Mouse (Mus musculus) embryonic facial prominence, embryonic 13.5 days (tissue): ENCODE data around the gene Ubap2. TPM values are rescaled to one million over a fixed set of nuclear protein-coding genes. Genes with fewer than 3 reads are reported as not detected.

Experiments used
- ATAC-seq: fragments of 200-750 bp; cut with Nextera tagmentation; 2 replicates; pipeline ENCODE4 v1.8.0; 2017; ENCODE audit warnings: low read depth; ENCODE audit not compliant: insufficient number of reproducible peaks, insufficient read depth, low FRiP score, low TSS enrichment
- H3K27ac ChIP-seq: fragments of 300-500 bp; sonication (generic); 2 replicates; pipeline ENCODE4 v1.5.1; 2015; ENCODE audit warnings: moderate library complexity, mild to moderate bottlenecking, inconsistent platforms
- H3K27me3 ChIP-seq: fragments of 300-500 bp; sonication (generic); 2 replicates; pipeline ENCODE4 v1.6.1; 2015; ENCODE audit warnings: mild to moderate bottlenecking, inconsistent platforms
- H3K36me3 ChIP-seq: fragments of 300-500 bp; sonication (generic); 2 replicates; pipeline ENCODE4 v1.6.1; 2015; ENCODE audit warnings: mild to moderate bottlenecking, inconsistent platforms
- H3K4me1 ChIP-seq: fragments of 300-500 bp; sonication (generic); 2 replicates; pipeline ENCODE4 v1.6.1; 2015; ENCODE audit warnings: inconsistent platforms
- H3K4me2 ChIP-seq: fragments of 300-500 bp; sonication (generic); 2 replicates; pipeline ENCODE4 v1.6.1; 2015; ENCODE audit warnings: moderate library complexity, mild to moderate bottlenecking, inconsistent platforms
- H3K4me3 ChIP-seq: fragments of 300-500 bp; sonication (generic); 2 replicates; pipeline ENCODE4 v1.5.1; 2015; ENCODE audit warnings: mild to moderate bottlenecking, inconsistent platforms
- H3K9ac ChIP-seq: fragments of 300-500 bp; sonication (generic); 2 replicates; pipeline ENCODE4 v1.6.1; 2015; ENCODE audit warnings: mild to moderate bottlenecking, inconsistent platforms
- H3K9me3 ChIP-seq: fragments of 300-500 bp; sonication (generic); 2 replicates; pipeline ENCODE4 v1.6.1; 2016; ENCODE audit warnings: inconsistent platforms
- WGBS: fragments of 180-500 bp; shearing (Covaris S2); methylation state at CpG from one replicate; pipeline ENCODE4 v1.1.7; 2015; ENCODE audit warnings: mixed read lengths; 5-methylcytosine and 5-hydroxymethylcytosine counted together
- polyA plus RNA-seq: library from polyadenylated mRNA; unstranded; fragments of >200 nt; fragmentation: Nextera tagmentation; extraction: Ambion mirVana; gene quantifications from 2 replicates; pipeline ENCODE4 v1.2.1, GENCODE M21; 2015

Gene Ubap2
- polyA plus RNA-seq, 1 experiment from 2014 or later, result 65.9 TPM

GRCm38 (mm10) chr4:41259019-41259418 lies 15.9 kb downstream of the Ubap2 start:
- ATAC-seq, result no peak
- H3K9ac ChIP-seq, result no peak overlapping the region
- peaks cover 17% of the 10 kb centered on the region for H3K36me3 ChIP-seq
- 93% methylated on average over 4 of the region's 4 CpGs for WGBS
- no peak overlapping the region for H3K4me2 ChIP-seq
- no peaks in the 10 kb centered on the region for H3K4me1 ChIP-seq
- no peak overlapping the region for H3K27ac ChIP-seq
- no peak overlapping the region for H3K4me3 ChIP-seq
- no peaks in the 10 kb centered on the region for H3K9me3 ChIP-seq
- no peaks in the 10 kb centered on the region for H3K27me3 ChIP-seq

- no peaks in the 10 kb centered on the region for H3K9me3 ChIP-seq
- peaks cover 15% of the 10 kb centered on the region for H3K36me3 ChIP-seq
- no peak overlapping the region for H3K4me3 ChIP-seq
- no peak for ATAC-seq
- H3K9ac ChIP-seq, result no peak overlapping the region
- H3K4me2 ChIP-seq, result no peak overlapping the region
- H3K27ac ChIP-seq, result no peak overlapping the region
- no peaks in the 10 kb centered on the region for H3K27me3 ChIP-seq
- no peaks in the 10 kb centered on the region for H3K4me1 ChIP-seq
- 96% methylated on average over 1 of the region's 1 CpGs for WGBS
Measured at GRCm38 (mm10) chr4:41257752-41258151, 17.2 kb downstream of the Ubap2 start.

GRCm38 (mm10) chr4:41255564-41256210 lies 19.3 kb downstream of the Ubap2 start:
- no peaks in the 10 kb centered on the region for H3K4me1 ChIP-seq
- H3K27me3 ChIP-seq, result no peaks in the 10 kb centered on the region
- H3K36me3 ChIP-seq, result peaks cover 6% of the 10 kb centered on the region
- H3K27ac ChIP-seq, result no peak overlapping the region
- H3K9me3 ChIP-seq, result no peaks in the 10 kb centered on the region
- no peak overlapping the region for H3K9ac ChIP-seq
- H3K4me3 ChIP-seq, result no peak overlapping the region
- WGBS, result 85% methylated on average over 12 of the region's 12 CpGs
- ATAC-seq, result no peak
- H3K4me2 ChIP-seq, result no peak overlapping the region

- H3K9me3 ChIP-seq, result no peaks in the 10 kb centered on the region
- ATAC-seq, result no peak
- H3K4me1 ChIP-seq, result no peaks in the 10 kb centered on the region
- H3K36me3 ChIP-seq, result peaks cover 18% of the 10 kb centered on the region
- H3K27ac ChIP-seq, result no peak overlapping the region
- 70% methylated on average over 2 of the region's 2 CpGs for WGBS
- H3K9ac ChIP-seq, result no peak overlapping the region
- no peaks in the 10 kb centered on the region for H3K27me3 ChIP-seq
- no peak overlapping the region for H3K4me2 ChIP-seq
- no peak overlapping the region for H3K4me3 ChIP-seq
Measured at GRCm38 (mm10) chr4:41253756-41254155, 21.2 kb downstream of the Ubap2 start.

- Histone ChIP-seq H3K27ac (no peak overlapping the region), H3K4me2 (no peak overlapping the region), H3K4me1 (no peaks in the 10 kb centered on the region), H3K9ac (no peak overlapping the region), H3K36me3 (peaks cover 54% of the 10 kb centered on the region), H3K4me3 (no peak overlapping the region), H3K27me3 (no peaks in the 10 kb centered on the region), H3K9me3 (no peaks in the 10 kb centered on the region)
- 96% methylated on average over 2 of the region's 2 CpGs for WGBS
- no peak for ATAC-seq
Measured at GRCm38 (mm10) chr4:41245408-41245807, 29.5 kb downstream of the Ubap2 start.

GRCm38 (mm10) chr4:41240916-41241315 lies 34.0 kb downstream of the Ubap2 start:
- H3K4me3 ChIP-seq, result no peak overlapping the region
- H3K4me2 ChIP-seq, result no peak overlapping the region
- 82% methylated on average over 3 of the region's 3 CpGs for WGBS
- H3K4me1 ChIP-seq, result no peaks in the 10 kb centered on the region
- H3K36me3 ChIP-seq, result peaks cover 35% of the 10 kb centered on the region
- H3K9me3 ChIP-seq, result no peaks in the 10 kb centered on the region
- H3K27me3 ChIP-seq, result no peaks in the 10 kb centered on the region
- no peak for ATAC-seq
- no peak overlapping the region for H3K9ac ChIP-seq
- no peak overlapping the region for H3K27ac ChIP-seq

GRCm38 (mm10) chr4:41235621-41236020 lies 39.3 kb downstream of the Ubap2 start:
- WGBS, result 93% methylated on average over 5 of the region's 5 CpGs
- H3K36me3 ChIP-seq, result peaks cover 59% of the 10 kb centered on the region

GRCm38 (mm10) chr4:41226351-41226750 lies 48.6 kb downstream of the Ubap2 start:
- Histone ChIP-seq H3K27me3 (no peaks in the 10 kb centered on the region), H3K9me3 (no peaks in the 10 kb centered on the region), H3K4me1 (no peaks in the 10 kb centered on the region), H3K27ac (no peak overlapping the region), H3K4me2 (no peak overlapping the region), H3K36me3 (peaks cover 97% of the 10 kb centered on the region), H3K4me3 (no peak overlapping the region), H3K9ac (no peak overlapping the region)
- 74% methylated on average over 3 of the region's 3 CpGs for WGBS
- no peak for ATAC-seq

More at GRCm38 (mm10) chr4:41235621-41236020, 39.3 kb downstream of the Ubap2 start:
- Histone ChIP-seq H3K9me3 (no peaks in the 10 kb centered on the region), H3K27me3 (no peaks in the 10 kb centered on the region), H3K4me1 (no peaks in the 10 kb centered on the region), H3K27ac (no peak overlapping the region), H3K9ac (no peak overlapping the region), H3K4me2 (no peak overlapping the region), H3K4me3 (no peak overlapping the region)
- no peak for ATAC-seq

- no peaks in the 10 kb centered on the region for H3K9me3 ChIP-seq
- H3K4me1 ChIP-seq, result no peaks in the 10 kb centered on the region
- H3K4me2 ChIP-seq, result no peak overlapping the region
- H3K36me3 ChIP-seq, result peaks cover 97% of the 10 kb centered on the region
- H3K27ac ChIP-seq, result no peak overlapping the region
- no peaks in the 10 kb centered on the region for H3K27me3 ChIP-seq
- no peak overlapping the region for H3K9ac ChIP-seq
- ATAC-seq, result no peak
- 77% methylated on average over 1 of the region's 1 CpGs for WGBS
- no peak overlapping the region for H3K4me3 ChIP-seq
Measured at GRCm38 (mm10) chr4:41225412-41225811, 49.5 kb downstream of the Ubap2 start.

GRCm38 (mm10) chr4:41208050-41208449 lies 66.9 kb downstream of the Ubap2 start:
- Histone ChIP-seq H3K4me1 (no peaks in the 10 kb centered on the region), H3K4me2 (no peak overlapping the region), H3K9me3 (no peaks in the 10 kb centered on the region), H3K27ac (no peak overlapping the region), H3K4me3 (no peak overlapping the region), H3K36me3 (peaks cover 89% of the 10 kb centered on the region), H3K9ac (no peak overlapping the region), H3K27me3 (no peaks in the 10 kb centered on the region)
- 74% methylated on average over 4 of the region's 4 CpGs for WGBS
- ATAC-seq, result no peak

GRCm38 (mm10) chr4:41205751-41206150 lies 69.2 kb downstream of the Ubap2 start:
- Histone ChIP-seq H3K9me3 (no peaks in the 10 kb centered on the region), H3K4me2 (no peak overlapping the region), H3K27ac (no peak overlapping the region), H3K4me3 (no peak overlapping the region), H3K36me3 (peaks cover 94% of the 10 kb centered on the region), H3K9ac (no peak overlapping the region), H3K4me1 (no peaks in the 10 kb centered on the region), H3K27me3 (no peaks in the 10 kb centered on the region)
- WGBS, result 92% methylated on average over 8 of the region's 8 CpGs
- no peak for ATAC-seq

GRCm38 (mm10) chr4:41202135-41202534 lies 72.8 kb downstream of the Ubap2 start:
- Histone ChIP-seq H3K36me3 (peaks cover 97% of the 10 kb centered on the region), H3K4me1 (peaks cover 8% of the 10 kb centered on the region; the same call in 1 of the 2 replicates), H3K9ac (no peak overlapping the region), H3K4me2 (no peak overlapping the region), H3K27me3 (no peaks in the 10 kb centered on the region), H3K27ac (no peak overlapping the region), H3K4me3 (no peak overlapping the region), H3K9me3 (no peaks in the 10 kb centered on the region)
- ATAC-seq, result no peak
- 84% methylated on average over 8 of the region's 8 CpGs for WGBS
